In genomic region chr6:90746331-90746864, GRCm38 (mm10) we compare ENCODE assay signal across 8 mouse cellular contexts.
DNase-seq lines count a peak whose midpoint lies in the region; ATAC-seq lines count a peak whose summit lies in the region.

No protein-coding gene starts in this region.

- H3K9ac ChIP-seq in midbrain, embryonic 13.5 days (replicated peaks), result no peak overlapping the region
- no peak overlapping the region; the same call in 1 of the 2 replicates for H3K9ac ChIP-seq in midbrain, embryonic 14.5 days (replicated peaks; ENCODE audit: low read length)

- no peaks in the 10 kb centered on the region for H3K27me3 ChIP-seq in midbrain, embryonic 13.5 days
- no peaks in the 10 kb centered on the region for H3K27me3 ChIP-seq in midbrain, embryonic 14.5 days (ENCODE audit: control insufficient read depth, insufficient read depth, low read length)

- peaks cover 3% of the 10 kb centered on the region; the same call in 1 of the 2 replicates for H3K36me3 ChIP-seq in midbrain, embryonic 13.5 days
- no peaks in the 10 kb centered on the region for H3K36me3 ChIP-seq in midbrain, embryonic 14.5 days (ENCODE audit: control insufficient read depth, insufficient read depth, low read length)

- peak; percentile 88 for DNase-seq in heart, adult 11 months
- no peak for DNase-seq in heart, postnatal 14 days
- no peak for DNase-seq in midbrain, embryonic 14.5 days
- DNase-seq in thymus, postnatal 25 days, result peak; percentile 54
- no peak for DNase-seq in embryo, embryonic 10 days (ENCODE audit: low spot score)
- no peak for DNase-seq in left cerebral cortex, adult 11 months (ENCODE audit: low spot score)

- peak; percentile 34; the same call in 1 of the 2 replicates for ATAC-seq in midbrain, embryonic 13.5 days
- ATAC-seq in midbrain, embryonic 14.5 days (ENCODE audit: low FRiP score, low TSS enrichment), result no peak
- peak; percentile 38 for ATAC-seq in granulocyte monocyte progenitor cell, adult 5-6 weeks (replicated peaks; ENCODE audit: poor library complexity, severe bottlenecking)

- H3K4me2 ChIP-seq in midbrain, embryonic 13.5 days (replicated peaks), result no peak overlapping the region
- no peak overlapping the region for H3K4me2 ChIP-seq in midbrain, embryonic 14.5 days (ENCODE audit: low read length)

- peaks cover 17% of the 10 kb centered on the region for H3K4me1 ChIP-seq in midbrain, embryonic 13.5 days (replicated peaks)
- H3K4me1 ChIP-seq in midbrain, embryonic 14.5 days (ENCODE audit: control insufficient read depth, insufficient read depth, low read length), result no peaks in the 10 kb centered on the region

- WGBS in midbrain, embryonic 13.5 days, result 56% methylated on average over 3 of the region's 3 CpGs
- 55% methylated on average over 3 of the region's 3 CpGs for WGBS in midbrain, embryonic 14.5 days

- no peaks in the 10 kb centered on the region for H3K9me3 ChIP-seq in midbrain, embryonic 13.5 days
- H3K9me3 ChIP-seq in midbrain, embryonic 14.5 days (ENCODE audit: control insufficient read depth, low read length), result no peaks in the 10 kb centered on the region

- H3K27ac ChIP-seq in midbrain, embryonic 13.5 days, result no peak overlapping the region
- H3K27ac ChIP-seq in midbrain, embryonic 14.5 days (replicated peaks; ENCODE audit: low read depth, low read length), result no peak overlapping the region

- intact Hi-C loops in heart, postnatal 14 days (cut with DNase I), result no loop called here

- H3K4me3 ChIP-seq in midbrain, embryonic 13.5 days (replicated peaks), result no peak overlapping the region
- H3K4me3 ChIP-seq in midbrain, embryonic 14.5 days (replicated peaks; ENCODE audit: low read depth, low read length), result no peak overlapping the region

Comparison
In these comparisons a context has a peak if more than half of its experiments do, and no peak if none do; other contexts are left out.
1. DNase-seq: peak in heart, adult 11 months (single experiment) and thymus, postnatal 25 days (single experiment); none in heart, postnatal 14 days (0 of 2), midbrain, embryonic 14.5 days (single experiment), embryo, embryonic 10 days (single experiment) and left cerebral cortex, adult 11 months (single experiment).